Mouse (Mus musculus): ENCODE measurements around the gene Ddx25.

Ddx25 gene

DNA sequence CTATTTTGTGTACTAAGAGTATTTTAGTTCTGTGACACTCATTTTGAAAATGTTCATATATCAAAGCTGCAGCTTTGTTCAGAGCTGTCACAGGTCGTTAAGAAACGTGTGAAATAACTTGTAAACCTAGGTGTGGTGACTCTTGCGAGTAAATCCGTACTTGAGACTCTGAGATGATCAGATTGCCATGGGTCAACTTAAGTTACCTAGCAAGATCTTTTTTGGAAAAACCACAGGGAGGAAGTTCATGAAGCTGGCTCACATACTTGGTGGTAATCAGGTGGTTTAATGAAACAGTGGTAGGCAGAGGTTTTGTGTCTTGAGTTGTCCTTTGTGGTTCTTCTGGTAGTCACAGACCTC is 64.6 kb downstream of the Ddx25 start:
- DNase-seq (ENCODE audit: low read depth, low spot score) = no peak

DNA sequence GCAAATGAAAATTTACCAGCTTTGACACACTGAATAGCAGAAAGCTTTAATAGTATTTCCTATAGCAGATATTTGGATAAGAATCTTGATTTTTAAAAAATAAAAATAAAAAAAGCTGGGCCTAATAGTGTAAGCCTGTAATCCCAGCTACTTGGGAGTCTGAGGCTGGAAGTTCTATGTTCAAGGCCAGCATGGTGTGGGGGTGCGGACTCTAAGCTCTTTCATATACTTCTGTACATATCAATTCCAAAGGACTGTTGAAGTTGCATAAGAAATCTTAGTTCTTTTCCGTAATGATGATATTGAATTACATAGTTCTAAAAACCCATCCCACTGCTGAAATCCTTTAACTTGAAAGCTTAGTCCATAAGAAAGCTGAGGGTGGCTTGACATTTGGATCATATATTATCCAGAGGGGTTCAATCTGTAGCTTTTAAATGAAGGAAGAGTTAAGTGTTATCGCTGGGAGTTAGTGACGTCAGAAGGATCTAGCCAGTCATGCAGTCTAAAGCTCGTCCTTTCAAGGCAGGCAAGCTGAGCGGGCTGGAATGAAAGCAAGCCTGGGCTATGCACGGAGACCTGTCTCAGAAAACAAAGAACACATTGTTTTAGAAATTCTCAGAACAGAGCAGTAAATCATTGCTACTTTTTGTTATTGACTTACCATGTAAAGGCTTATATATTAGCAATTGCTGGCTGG is 65.1 kb downstream of the Ddx25 start:
- no peak for DNase-seq (ENCODE audit: low read depth, low spot score)

DNA sequence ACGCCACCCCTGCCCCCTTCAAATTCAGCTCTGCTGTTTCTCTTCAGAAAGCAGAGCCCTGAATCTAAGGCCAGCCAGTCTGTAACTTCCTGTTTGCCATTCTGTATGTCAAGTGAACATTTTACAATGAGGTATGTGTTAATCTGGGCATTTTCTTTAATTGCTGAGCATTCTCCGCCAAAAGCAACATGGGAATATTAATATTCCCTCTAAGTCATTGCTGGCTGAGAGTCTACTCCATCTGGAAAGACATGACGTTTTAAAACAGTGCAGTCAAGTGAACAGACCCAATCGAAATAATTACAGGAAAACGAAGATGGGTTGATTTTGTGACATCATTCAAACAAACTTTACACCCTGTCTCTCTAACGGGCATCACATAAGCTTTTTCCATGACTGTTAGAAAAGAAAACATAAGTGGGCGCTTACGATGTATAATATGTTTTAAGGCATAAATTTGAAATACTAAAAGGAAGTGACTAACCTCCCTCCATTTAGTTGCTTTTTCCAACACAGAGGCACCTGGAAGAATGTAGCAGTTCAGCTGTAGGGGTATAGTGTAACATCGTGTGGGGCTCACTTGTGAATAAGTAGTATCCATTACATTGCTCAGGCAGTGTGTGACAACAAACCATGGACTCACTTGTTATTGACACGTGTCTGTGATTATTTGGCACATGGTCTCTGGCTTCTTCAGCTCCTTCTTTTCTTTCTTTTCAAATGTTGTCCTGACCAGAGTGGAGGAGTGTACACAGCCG is 67.0 kb downstream of the Ddx25 start:
- DNase-seq (ENCODE audit: low read depth, low spot score) = no peak

DNA sequence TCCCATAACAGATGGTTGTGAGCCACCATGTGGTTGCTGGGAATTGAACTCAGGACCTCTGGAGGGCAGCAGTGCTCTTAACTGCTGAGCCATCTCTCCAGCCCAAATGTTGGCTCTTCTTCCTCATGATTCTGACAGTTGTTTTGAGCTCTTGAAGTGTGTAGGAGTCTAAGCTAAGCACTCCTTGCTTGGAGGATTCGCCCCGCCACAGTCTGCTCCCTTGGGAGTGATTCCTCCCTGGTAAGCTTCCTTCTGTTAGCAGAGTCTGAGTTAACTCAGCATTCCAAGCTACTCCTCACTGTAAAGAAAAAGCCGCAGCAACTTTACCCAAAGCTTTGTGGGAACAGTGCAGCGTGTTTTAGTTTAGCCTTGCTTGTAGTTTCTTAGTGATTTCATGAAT is 69.8 kb downstream of the Ddx25 start:
- DNase-seq (ENCODE audit: low read depth, low spot score) = no peak

All from retina, postnatal 7 days (tissue).